Mouse (Mus musculus) megakaryocyte-erythroid progenitor cell, adult 5-6 weeks (primary cell): Measurements from ENCODE around the gene Mrgprx2. TPM values are rescaled to one million over a fixed set of nuclear protein-coding genes. Genes with fewer than 3 reads are reported as not detected.
"Not testable (repeated sequence)": the region's sequence is repeated elsewhere in the genome, so short reads cannot be mapped to it uniquely, and the experiment has no call there.

Experiments used
- ATAC-seq: replicated peaks from 2 replicates; pipeline ENCODE4 v1.8.0; 2016; ENCODE audit warnings: mild to moderate bottlenecking, inconsistent platforms; ENCODE audit not compliant: severe bottlenecking, poor library complexity, low FRiP score, low TSS enrichment
- total RNA-seq, 2 experiments: library from RNA; stranded (forward) in 1 of 2; stranded (reverse) in 1 of 2; fragments of 200-1000, 215-1000 nt in 1 of 2; fragments of >200 nt in 1 of 2; fragmentation: Nextera tagmentation in 1 of 2; gene quantifications; 2 replicates each; pipeline ENCODE4 v1.2.3; 2014 to 2017

Mrgprx2 gene
- total RNA-seq (2014; fragmentation: Nextera tagmentation) (not detected in 2 replicates), total RNA-seq (2017) (not detected in 2 replicates)

- no peak for ATAC-seq
These were observed at the start of gene Mrgprx2 for GRCm38 (mm10) chr7:48499221-48499620. Gene Mrgprx2 (minus strand): TSS chr7:48499321.

GRCm38 (mm10) chr7:48456242-48456641 lies 42.9 kb downstream of the Mrgprx2 start, which contains the start of gene Mrgprb1:
Gene Mrgprb1 (minus strand): TSS chr7:48456342.
- no peak for ATAC-seq

- ATAC-seq = no peak
These were observed 62.5 kb downstream of the Mrgprx2 start for GRCm38 (mm10) chr7:48436581-48436980.

- not testable (repeated sequence) for ATAC-seq
These were observed 63.2 kb downstream of the Mrgprx2 start for GRCm38 (mm10) chr7:48435936-48436335.

Other genes starting within 250 kb of the Mrgprx2 start
- not detected in 2 replicates for gene Mrgprb8, start 110.8 kb downstream of the Mrgprx2 start, total RNA-seq (2014; fragmentation: Nextera tagmentation)
- gene Mrgprb8, start 110.8 kb downstream of the Mrgprx2 start, total RNA-seq (2017) = not detected in 2 replicates
- not detected in 2 replicates for gene Mrgprb1, start 43.0 kb downstream of the Mrgprx2 start, total RNA-seq (2014; fragmentation: Nextera tagmentation)
- not detected in 2 replicates for gene Mrgprb1, start 43.0 kb downstream of the Mrgprx2 start, total RNA-seq (2017)
- gene Mrgprb2, start 58.8 kb upstream of the Mrgprx2 start, total RNA-seq (2014; fragmentation: Nextera tagmentation) = not detected in 2 replicates
- not detected in 2 replicates for gene Mrgprb2, start 58.8 kb upstream of the Mrgprx2 start, total RNA-seq (2017)
- not detected in 2 replicates for gene Mrgprb3, start 144.5 kb upstream of the Mrgprx2 start, total RNA-seq (2014; fragmentation: Nextera tagmentation)
- not detected in 2 replicates for gene Mrgprb3, start 144.5 kb upstream of the Mrgprx2 start, total RNA-seq (2017)